Mouse (Mus musculus) kidney, postnatal 10 days (tissue): ENCODE data around the gene Cerkl.

Experiments
- DNase-seq: peaks from one replicate; pipeline ENCODE4 v3.0.0; 2021; ENCODE audit warnings: mixed read lengths

Gene Cerkl

GRCm38 (mm10) chr2:79442906-79443305, 13.7 kb downstream of the Cerkl start:
- DNase-seq: no peak

GRCm38 (mm10) chr2:79442227-79442626, 14.4 kb downstream of the Cerkl start:
- DNase-seq: no peak

- DNase-seq: no peak
Observed at GRCm38 (mm10) chr2:79430061-79430460, 26.5 kb downstream of the Cerkl start.

GRCm38 (mm10) chr2:79429650-79430049, 26.9 kb downstream of the Cerkl start:
- no peak for DNase-seq

- no peak for DNase-seq
Observed at GRCm38 (mm10) chr2:79429108-79429507, 27.5 kb downstream of the Cerkl start.

- DNase-seq: peak; percentile 26
Observed at GRCm38 (mm10) chr2:79428569-79429104, 27.9 kb downstream of the Cerkl start.

- DNase-seq: no peak
Observed at GRCm38 (mm10) chr2:79428022-79428421, 28.6 kb downstream of the Cerkl start.

- no peak for DNase-seq
Observed at GRCm38 (mm10) chr2:79421696-79422095, 34.9 kb downstream of the Cerkl start.

- DNase-seq: no peak
Observed at GRCm38 (mm10) chr2:79414505-79414904, 42.1 kb downstream of the Cerkl start.

GRCm38 (mm10) chr2:79410903-79411255, 45.7 kb downstream of the Cerkl start:
- DNase-seq: no peak

- DNase-seq: no peak
Observed at GRCm38 (mm10) chr2:79410247-79410902, 46.2 kb downstream of the Cerkl start.

GRCm38 (mm10) chr2:79405661-79406405, 50.8 kb downstream of the Cerkl start:
- no peak for DNase-seq

- no peak for DNase-seq
Observed at GRCm38 (mm10) chr2:79400045-79400444, 56.5 kb downstream of the Cerkl start.

- no peak for DNase-seq
Observed at GRCm38 (mm10) chr2:79399234-79400000, 57.2 kb downstream of the Cerkl start.

GRCm38 (mm10) chr2:79398831-79399230, 57.8 kb downstream of the Cerkl start:
- no peak for DNase-seq

- DNase-seq: no peak
Observed at GRCm38 (mm10) chr2:79398343-79398742, 58.2 kb downstream of the Cerkl start.

- DNase-seq: no peak
Observed at GRCm38 (mm10) chr2:79397107-79397506, 59.5 kb downstream of the Cerkl start.

- DNase-seq: no peak
Observed at GRCm38 (mm10) chr2:79379087-79380041, 77.2 kb downstream of the Cerkl start.

- no peak for DNase-seq
Observed at GRCm38 (mm10) chr2:79378346-79379086, 78.1 kb downstream of the Cerkl start.

- DNase-seq: peak; percentile 60
Observed at GRCm38 (mm10) chr2:79372486-79373200, 83.9 kb downstream of the Cerkl start.

GRCm38 (mm10) chr2:79372154-79372467, 84.5 kb downstream of the Cerkl start:
- DNase-seq: no peak
